Mouse (Mus musculus) MN1 (cell line): ENCODE results near the gene Mettl27.
"Not testable (repeated sequence)": the region's sequence is repeated elsewhere in the genome, so short reads cannot be mapped to it uniquely, and the experiment has no call there.

Source experiments
- DNase-seq: peaks from one replicate; pipeline ENCODE4 v3.0.0-alpha.2; 2016; ENCODE audit warnings: low spot score

The Mettl27 gene

GRCm38 (mm10) chr5:134921106-134921505 is 11.1 kb upstream of the Mettl27 start:
- DNase-seq: no peak

GRCm38 (mm10) chr5:134923141-134923540 is 9.0 kb upstream of the Mettl27 start:
- no peak for DNase-seq

- no peak for DNase-seq
Observed at GRCm38 (mm10) chr5:134926726-134927125, 5.4 kb upstream of the Mettl27 start.

- no peak for DNase-seq
Observed at GRCm38 (mm10) chr5:134929988-134930387, 2.2 kb upstream of the Mettl27 start.

- peak; percentile 92 for DNase-seq
Observed at GRCm38 (mm10) chr5:134932903-134933276, 722 bp downstream of the Mettl27 start.

DNA sequence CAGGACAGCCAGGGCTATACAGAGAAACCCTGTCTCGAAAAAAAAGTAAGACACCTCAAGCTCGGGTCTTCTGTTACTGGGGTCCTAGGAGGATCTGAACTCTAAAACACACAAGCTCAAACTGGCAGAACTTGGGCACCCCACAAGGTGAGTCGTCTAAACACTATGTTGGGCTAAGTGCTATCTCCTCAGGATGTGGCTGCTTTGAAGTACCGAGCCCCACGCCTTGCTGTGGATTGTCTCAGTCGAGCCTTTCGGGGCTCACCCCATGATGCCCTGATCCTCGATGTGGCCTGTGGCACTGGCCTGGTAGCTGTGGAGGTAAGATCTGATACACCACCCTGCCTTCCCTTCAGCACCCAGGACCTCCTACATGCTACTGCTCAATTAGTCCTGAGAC is 1.1 kb downstream of the Mettl27 start:
- DNase-seq: no peak

GRCm38 (mm10) chr5:134933686-134934085 is 1.5 kb downstream of the Mettl27 start:
- not testable (repeated sequence) for DNase-seq

- no peak for DNase-seq
Observed at GRCm38 (mm10) chr5:134934666-134935065, 2.5 kb downstream of the Mettl27 start.

DNA sequence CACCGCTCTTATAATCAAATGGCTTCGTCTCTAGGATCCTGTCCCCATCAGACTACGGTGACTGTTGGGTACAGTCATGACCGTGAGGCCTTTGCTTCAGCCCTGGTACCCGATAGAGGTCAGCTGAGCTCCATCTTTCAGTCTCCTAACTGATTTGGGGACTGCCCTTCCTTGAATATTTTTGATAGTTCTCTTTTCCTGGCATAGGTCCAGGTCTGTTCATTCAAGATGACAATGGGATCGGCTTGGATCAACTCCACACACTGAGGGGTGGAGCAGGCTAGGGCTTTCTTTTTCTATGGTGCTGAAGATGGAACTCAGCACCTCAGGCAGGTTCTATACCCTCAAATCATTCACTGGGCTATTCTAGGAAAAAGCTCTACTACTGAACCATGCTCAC is 3.9 kb downstream of the Mettl27 start:
- no peak for DNase-seq

DNA sequence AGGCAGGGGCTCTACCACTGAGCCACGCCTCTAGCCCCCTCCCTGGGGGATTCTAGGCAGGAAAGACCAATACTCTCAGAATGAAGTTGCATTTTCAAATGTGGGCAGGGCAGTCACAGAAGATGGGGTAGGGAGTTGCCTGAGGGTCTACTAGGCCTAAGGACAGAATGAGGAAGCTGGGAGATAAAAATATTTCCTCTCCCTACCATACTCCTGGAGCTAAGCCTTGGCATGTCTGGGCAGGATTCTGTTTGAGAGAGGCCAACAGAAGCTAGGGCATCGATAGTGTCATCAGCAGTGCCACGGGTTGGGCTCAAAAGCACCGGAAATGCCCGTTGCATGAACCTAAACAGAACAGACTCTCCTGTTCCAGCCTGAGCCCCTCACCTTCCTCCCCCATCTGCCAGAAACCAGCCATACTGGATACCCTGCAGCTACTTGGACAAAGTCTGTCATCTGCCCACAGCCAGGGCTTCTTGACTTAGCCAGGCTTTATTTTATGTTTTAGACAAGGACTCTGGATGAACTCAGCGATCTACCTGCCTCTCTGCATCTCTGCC is 4.5 kb downstream of the Mettl27 start:
- DNase-seq: no peak

DNA sequence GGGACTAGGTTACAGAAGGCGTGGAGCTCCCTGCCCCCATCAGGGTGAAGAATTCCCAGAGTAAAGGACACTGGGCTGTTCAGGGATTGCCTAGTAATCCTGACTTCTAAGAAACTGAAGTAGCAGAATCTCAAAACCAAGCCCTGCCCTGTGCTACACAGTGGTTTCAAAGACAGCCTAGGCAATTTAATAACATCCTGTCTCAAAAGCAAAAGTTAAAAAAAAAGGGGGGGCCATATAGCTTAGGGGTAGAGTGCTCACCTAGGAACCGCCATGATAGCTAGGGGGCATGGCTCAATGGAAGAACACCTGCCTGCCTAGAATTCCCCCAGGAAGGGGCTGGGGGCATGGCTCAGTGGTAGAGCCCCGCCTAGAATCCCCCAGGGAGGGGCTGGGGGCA is 6.9 kb downstream of the Mettl27 start:
- no peak for DNase-seq

GRCm38 (mm10) chr5:134939554-134939953 is 7.4 kb downstream of the Mettl27 start:
- DNase-seq: not testable (repeated sequence)

GRCm38 (mm10) chr5:134941472-134942209 is 9.5 kb downstream of the Mettl27 start:
- DNase-seq: peak; percentile 63

DNA sequence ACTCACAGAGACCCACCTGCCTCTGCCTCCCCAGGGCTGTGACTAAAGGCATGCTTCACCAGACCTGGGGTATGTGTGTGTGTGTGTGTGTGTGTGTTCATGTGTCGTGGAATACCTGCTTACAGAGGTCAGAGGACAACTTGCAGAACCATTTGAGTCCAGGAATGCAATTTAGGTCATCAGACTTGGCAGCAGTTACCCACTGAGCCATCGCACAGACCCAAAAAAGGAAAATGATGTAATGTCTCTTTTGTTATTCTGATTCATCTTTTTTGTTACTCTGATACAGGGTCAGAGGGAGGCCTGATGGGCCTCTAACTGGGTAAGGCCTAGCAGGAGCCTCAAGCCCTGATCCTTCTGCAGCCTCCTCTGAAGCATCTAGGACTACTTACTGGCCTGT is 10.6 kb downstream of the Mettl27 start:
- peak; percentile 45 for DNase-seq

DNA sequence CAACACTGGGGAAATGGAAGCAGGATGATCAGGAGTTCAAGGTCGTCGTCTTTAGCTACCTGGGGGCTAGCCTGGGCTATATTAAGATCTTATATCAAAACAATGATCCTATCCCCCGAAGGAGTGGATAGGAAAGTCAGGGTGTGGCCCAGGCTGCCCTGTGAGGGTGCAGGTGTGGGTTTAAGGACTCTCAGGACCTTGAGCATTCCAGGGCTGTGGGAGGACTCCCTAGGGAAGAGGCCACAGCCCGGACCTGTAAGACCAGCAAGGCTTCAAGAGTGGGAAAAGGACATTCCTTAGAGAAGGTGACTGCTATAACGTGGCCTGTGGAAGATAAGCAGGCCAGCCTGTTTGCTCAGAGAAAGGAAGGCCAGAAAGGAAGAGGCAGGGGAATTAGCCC is 12.0 kb downstream of the Mettl27 start:
- DNase-seq: no peak

- no peak for DNase-seq
Observed at GRCm38 (mm10) chr5:134945266-134945959, 13.2 kb downstream of the Mettl27 start.

DNA sequence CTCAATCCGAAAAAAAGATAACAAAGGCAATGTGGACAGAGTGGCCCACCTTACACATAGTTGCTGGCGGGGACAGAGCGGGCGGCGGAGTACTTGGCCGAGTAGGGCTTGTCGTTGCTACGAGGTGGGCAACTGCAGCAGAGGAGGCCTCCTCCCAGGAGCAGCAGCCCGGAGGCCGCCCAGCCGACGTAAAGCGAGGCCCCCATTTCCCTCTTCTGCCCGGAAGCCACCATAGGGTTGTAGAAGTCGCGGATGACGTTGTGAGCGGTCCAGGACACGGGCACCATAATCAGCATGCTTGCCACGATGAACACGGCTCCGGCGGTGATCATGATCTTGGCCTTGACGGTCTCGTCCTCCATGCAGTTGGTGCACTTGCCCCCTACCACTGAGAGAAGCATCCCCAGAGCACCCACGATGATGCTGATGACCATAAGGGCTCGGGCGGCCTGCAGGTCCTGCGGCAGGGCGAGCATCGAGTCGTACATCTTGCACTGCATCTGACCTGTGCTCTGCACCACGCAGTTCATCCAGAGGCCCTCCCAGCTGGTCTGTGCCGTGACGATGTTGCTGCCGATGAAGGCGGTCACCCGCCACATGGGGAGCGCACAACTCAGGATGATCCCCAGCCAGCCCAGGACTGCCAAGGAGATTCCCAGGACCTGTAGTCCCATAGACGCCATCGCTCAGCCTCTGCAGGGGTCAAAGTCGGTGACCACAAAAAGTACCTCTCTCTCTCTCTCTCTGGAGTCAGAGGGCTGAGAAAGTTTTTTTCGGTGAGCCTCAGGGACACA is 14.1 kb downstream of the Mettl27 start:
- DNase-seq: no peak

DNA sequence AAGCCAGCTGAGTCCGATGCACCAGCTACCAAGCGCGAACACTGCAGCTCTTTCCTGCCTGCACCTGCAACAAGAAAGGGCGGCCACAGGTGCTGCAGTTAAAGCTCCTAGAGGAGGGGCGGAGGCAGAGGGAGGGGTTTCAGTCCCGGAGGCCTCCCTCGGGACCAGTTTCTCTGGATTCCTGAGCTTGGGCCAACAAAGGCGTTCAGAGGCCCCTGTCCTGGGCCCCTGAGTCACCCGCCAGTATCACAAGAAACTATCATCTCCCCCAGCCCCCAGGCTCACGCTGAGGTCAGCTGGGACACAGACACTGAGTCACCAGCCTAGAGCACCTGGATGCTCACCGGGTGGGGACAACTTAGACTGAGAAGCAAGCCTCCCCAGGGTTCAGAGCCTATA is 14.7 kb downstream of the Mettl27 start, which contains the start of gene Cldn4:
Gene Cldn4, minus strand, starts transcription at position 78 of the 399 bp plus-strand sequence.
- DNase-seq: no peak

- no peak for DNase-seq
Observed at GRCm38 (mm10) chr5:134947420-134948084, 15.4 kb downstream of the Mettl27 start.

GRCm38 (mm10) chr5:134948085-134948439 is 15.9 kb downstream of the Mettl27 start:
- no peak for DNase-seq

DNA sequence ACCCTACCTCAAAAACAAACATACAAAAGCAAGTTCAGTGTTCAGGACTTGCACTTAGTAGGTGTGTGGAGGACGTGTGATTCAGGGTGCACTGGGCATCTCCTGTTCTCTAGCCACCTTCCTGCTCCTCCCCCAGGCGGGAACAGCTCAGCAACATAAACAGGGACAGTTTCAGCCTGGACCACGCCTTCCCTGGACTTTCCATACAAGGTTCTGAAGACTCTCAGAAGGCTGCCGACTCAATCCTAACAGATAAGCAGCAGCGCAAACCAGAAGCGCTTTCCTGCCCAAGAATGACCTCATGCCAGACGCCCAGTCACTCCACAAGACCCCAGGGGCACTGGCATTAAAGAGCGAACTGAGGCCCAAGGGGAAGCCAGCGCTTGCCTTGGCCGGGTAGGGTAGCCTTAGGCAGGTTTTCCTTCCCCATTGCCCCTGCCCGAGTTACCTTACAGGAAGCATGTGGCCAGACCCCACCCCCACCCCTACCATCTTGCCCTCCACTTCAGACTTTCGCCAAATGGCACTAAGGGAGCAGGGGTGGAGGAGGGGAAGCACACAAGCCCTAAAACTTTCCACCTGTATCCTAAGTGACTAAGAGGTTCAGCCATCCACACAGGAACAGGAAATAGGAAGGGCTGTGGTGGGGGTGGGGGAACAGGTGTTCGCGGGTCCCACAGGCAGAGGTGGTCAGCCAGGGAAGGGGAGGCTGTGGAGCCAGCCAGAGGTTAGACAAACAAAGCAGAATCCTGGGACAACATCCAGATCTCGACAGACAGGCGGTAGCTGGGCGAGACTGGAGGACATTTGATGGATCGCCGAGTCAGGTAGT is 19.1 kb downstream of the Mettl27 start:
- peak; percentile 94 for DNase-seq
